Mouse (Mus musculus) hindbrain, embryonic 15.5 days (tissue): ENCODE measurements around the gene Dnajc21. TPM values are rescaled to one million over a fixed set of nuclear protein-coding genes. Genes with fewer than 3 reads are reported as not detected.

Source experiments
- ATAC-seq: fragments of 200-750 bp; cut with Nextera tagmentation; 2 replicates; pipeline ENCODE4 v1.8.0; 2017; ENCODE audit warnings: low read depth, moderate number of reproducible peaks, moderate TSS enrichment; ENCODE audit not compliant: low FRiP score
- H3K27ac ChIP-seq: fragments of 300-500 bp; sonication (generic); replicated peaks from 2 replicates; pipeline ENCODE4 v1.5.1; 2015; ENCODE audit warnings: mild to moderate bottlenecking, inconsistent platforms
- H3K27me3 ChIP-seq: fragments of 300-500 bp; sonication (generic); 2 replicates; pipeline ENCODE4 v1.6.1; 2015; ENCODE audit warnings: control low read depth, inconsistent platforms
- H3K36me3 ChIP-seq: fragments of 300-500 bp; sonication (generic); 2 replicates; pipeline ENCODE4 v1.6.1; 2015; ENCODE audit warnings: control low read depth, inconsistent platforms
- H3K4me1 ChIP-seq: fragments of 300-500 bp; sonication (generic); replicated peaks from 2 replicates; pipeline ENCODE4 v1.6.1; 2015; ENCODE audit warnings: control low read depth, inconsistent platforms
- H3K4me2 ChIP-seq: fragments of 300-500 bp; sonication (generic); 2 replicates; pipeline ENCODE4 v1.6.1; 2015; ENCODE audit warnings: moderate library complexity, mild to moderate bottlenecking, inconsistent platforms
- H3K4me3 ChIP-seq: fragments of 300-500 bp; sonication (generic); 2 replicates; pipeline ENCODE4 v1.5.1; 2015; ENCODE audit warnings: mild to moderate bottlenecking, inconsistent platforms
- H3K9ac ChIP-seq: fragments of 300-500 bp; sonication (generic); 2 replicates; pipeline ENCODE4 v1.6.1; 2015; ENCODE audit warnings: inconsistent platforms
- H3K9me3 ChIP-seq: fragments of 300-500 bp; sonication (generic); 2 replicates; pipeline ENCODE4 v1.6.1; 2016; ENCODE audit warnings: control low read depth, inconsistent platforms
- WGBS: fragments of 180-500 bp; shearing (Covaris S2); methylation state at CpG from one replicate; pipeline ENCODE4 v1.1.7; 2015; 5-methylcytosine and 5-hydroxymethylcytosine counted together
- polyA plus RNA-seq: library from polyadenylated mRNA; unstranded; fragments of >200 nt; fragmentation: Nextera tagmentation; extraction: Ambion mirVana; gene quantifications from 2 replicates; pipeline ENCODE4 v1.2.1, GENCODE M21; 2015

The Dnajc21 gene
- polyA plus RNA-seq, 1 experiment from 2014 or later = 13.6 TPM

DNA sequence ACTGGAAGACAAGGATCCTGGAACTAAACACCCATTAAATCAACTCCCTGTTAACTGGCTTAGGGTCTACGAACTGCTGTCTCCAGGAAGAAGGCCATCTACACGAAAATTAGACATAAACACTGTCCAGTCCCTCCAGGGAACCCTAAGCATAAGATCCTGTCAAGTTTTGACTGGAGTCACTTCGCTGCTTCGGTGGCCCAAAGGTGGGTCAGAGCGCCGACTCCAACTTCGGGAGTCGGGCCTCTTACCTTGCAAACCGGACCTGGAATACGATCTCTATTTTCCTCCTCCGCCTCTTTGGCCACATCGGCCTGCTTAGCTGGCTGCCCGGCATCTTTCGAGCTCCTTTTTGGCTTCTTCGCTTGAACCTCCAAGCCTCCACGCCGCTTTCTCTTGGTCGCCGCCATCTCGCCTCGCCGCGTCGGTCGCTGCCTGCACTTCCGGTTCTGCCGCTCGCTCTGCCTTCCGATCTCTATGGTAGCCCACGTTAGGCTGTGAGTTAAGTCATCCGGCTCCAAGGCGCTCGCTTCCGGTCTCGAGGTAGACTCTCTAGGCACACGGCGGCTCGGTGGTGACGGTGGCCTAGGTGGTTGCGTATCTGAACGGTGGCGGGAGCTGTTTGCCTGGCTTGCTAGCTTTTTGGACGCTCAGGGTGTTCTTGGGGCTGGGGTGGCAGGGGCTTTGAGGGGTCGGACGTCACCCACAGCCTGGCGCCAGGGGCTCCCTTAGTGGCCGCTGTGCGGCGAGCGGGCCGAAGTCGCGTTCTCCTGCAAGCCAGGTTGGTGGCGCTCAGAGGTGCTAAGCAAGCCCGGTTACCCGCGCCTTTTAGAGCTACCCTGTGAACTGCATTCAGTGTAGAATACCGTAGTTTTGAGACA, 15.4 kb upstream of the Dnajc21 start, which contains the start of the genes Brix1 and Rad1:
Gene Brix1 (minus strand): TSS at position 464 of the 881 bp plus-strand sequence.
Gene Rad1 (plus strand): TSS at position 535 of the 881 bp plus-strand sequence.
- Histone ChIP-seq H3K27ac (peak within 1 kb of the TSS; percentile 82), H3K4me1 (peaks cover 27% of the 10 kb centered on the region), H3K36me3 (peaks cover 17% of the 10 kb centered on the region), H3K27me3 (no peaks in the 10 kb centered on the region), H3K9ac (peak within 1 kb of the TSS; percentile 71), H3K4me3 (peak within 1 kb of the TSS; percentile 61), H3K4me2 (peak within 1 kb of the TSS; percentile 80), H3K9me3 (no peaks in the 10 kb centered on the region)
- ATAC-seq = peak; percentile 100
- WGBS = under 1% methylated on average over 58 of the region's 58 CpGs

DNA sequence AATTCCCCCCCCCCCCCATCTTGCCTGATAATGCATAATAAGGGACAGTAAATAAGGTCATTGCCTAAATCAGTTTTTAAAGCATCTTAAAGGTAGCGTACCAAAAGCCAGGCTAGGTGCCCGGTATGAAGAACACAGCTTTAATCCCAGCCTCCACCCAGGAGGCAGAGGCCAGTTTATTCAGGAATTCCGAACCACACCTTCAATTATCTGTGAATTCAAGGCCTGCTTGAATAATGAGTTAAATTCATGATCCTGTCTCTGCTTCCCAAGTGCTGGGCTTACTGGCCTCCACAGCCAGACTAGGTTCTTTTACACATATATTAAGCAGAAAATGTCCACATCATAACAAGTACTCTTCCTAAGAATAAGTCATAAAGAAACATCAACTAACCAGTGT, 625 bp upstream of the Dnajc21 start:
- H3K4me3 ChIP-seq = peak overlapping the region; percentile 94
- H3K4me2 ChIP-seq = peak overlapping the region; percentile 73
- peak overlapping the region; percentile 63; the same call in 1 of the 2 replicates for H3K27ac ChIP-seq
- ATAC-seq = no peak; the same call in 1 of the 2 replicates
- H3K9me3 ChIP-seq = no peaks in the 10 kb centered on the region
- H3K4me1 ChIP-seq = peaks cover 16% of the 10 kb centered on the region
- H3K9ac ChIP-seq = peak overlapping the region; percentile 81
- 17% methylated on average over 3 of the region's 3 CpGs for whole genome bisulfite sequencing
- H3K36me3 ChIP-seq = peaks cover 10% of the 10 kb centered on the region
- no peaks in the 10 kb centered on the region for H3K27me3 ChIP-seq

- Histone ChIP-seq H3K9me3 (no peaks in the 10 kb centered on the region), H3K36me3 (no peaks in the 10 kb centered on the region), H3K4me2 (peak overlapping the region; percentile 73), H3K9ac (peak overlapping the region; percentile 81), H3K4me3 (peak overlapping the region; percentile 94), H3K27ac (peak overlapping the region; percentile 89), H3K4me1 (peaks cover 16% of the 10 kb centered on the region), H3K27me3 (no peaks in the 10 kb centered on the region)
- WGBS = under 1% methylated on average over 40 of the region's 40 CpGs
- no peak for ATAC-seq
These were observed 620 bp downstream of the Dnajc21 start for GRCm38 (mm10) chr15:10469641-10470150.

GRCm38 (mm10) chr15:10468761-10469160, 1.6 kb downstream of the Dnajc21 start:
- no peak overlapping the region for H3K9ac ChIP-seq
- no peaks in the 10 kb centered on the region for H3K36me3 ChIP-seq
- peak overlapping the region; percentile 94; the same call in 1 of the 2 replicates for H3K4me3 ChIP-seq
- no peaks in the 10 kb centered on the region for H3K27me3 ChIP-seq
- H3K27ac ChIP-seq = no peak overlapping the region
- H3K4me1 ChIP-seq = peaks cover 16% of the 10 kb centered on the region
- ATAC-seq = no peak
- H3K9me3 ChIP-seq = no peaks in the 10 kb centered on the region
- WGBS = 89% methylated on average over 3 of the region's 3 CpGs
- H3K4me2 ChIP-seq = peak overlapping the region; percentile 73

GRCm38 (mm10) chr15:10464678-10465077, 5.6 kb downstream of the Dnajc21 start:
- Histone ChIP-seq H3K4me3 (no peak overlapping the region), H3K4me1 (peaks cover 12% of the 10 kb centered on the region), H3K27me3 (no peaks in the 10 kb centered on the region), H3K27ac (no peak overlapping the region), H3K9me3 (no peaks in the 10 kb centered on the region), H3K4me2 (no peak overlapping the region), H3K36me3 (peaks cover 26% of the 10 kb centered on the region), H3K9ac (no peak overlapping the region)
- 97% methylated on average over 3 of the region's 3 CpGs for WGBS
- no peak for ATAC-seq

- ATAC-seq = no peak
- H3K4me2 ChIP-seq = no peak overlapping the region
- WGBS = 91% methylated on average over 5 of the region's 5 CpGs
- no peak overlapping the region for H3K9ac ChIP-seq
- H3K4me3 ChIP-seq = no peak overlapping the region
- H3K9me3 ChIP-seq = no peaks in the 10 kb centered on the region
- peaks cover 30% of the 10 kb centered on the region for H3K36me3 ChIP-seq
- H3K27ac ChIP-seq = no peak overlapping the region
- no peaks in the 10 kb centered on the region for H3K27me3 ChIP-seq
- peaks cover 1% of the 10 kb centered on the region for H3K4me1 ChIP-seq
These were observed 6.8 kb downstream of the Dnajc21 start for GRCm38 (mm10) chr15:10463555-10463954.

- no peaks in the 10 kb centered on the region for H3K9me3 ChIP-seq
- peaks cover 50% of the 10 kb centered on the region for H3K36me3 ChIP-seq
- ATAC-seq = no peak
- no peak overlapping the region for H3K27ac ChIP-seq
- no peak overlapping the region for H3K4me2 ChIP-seq
- no peaks in the 10 kb centered on the region for H3K4me1 ChIP-seq
- H3K9ac ChIP-seq = no peak overlapping the region
- H3K27me3 ChIP-seq = no peaks in the 10 kb centered on the region
- H3K4me3 ChIP-seq = no peak overlapping the region
- WGBS = 93% methylated on average over 12 of the region's 12 CpGs
These were observed 9.3 kb downstream of the Dnajc21 start for GRCm38 (mm10) chr15:10460986-10461385.

- peaks cover 29% of the 10 kb centered on the region for H3K36me3 ChIP-seq
- no peak for ATAC-seq
- 94% methylated on average over 3 of the region's 3 CpGs for WGBS
- H3K27me3 ChIP-seq = no peaks in the 10 kb centered on the region
- H3K9me3 ChIP-seq = no peaks in the 10 kb centered on the region
- no peaks in the 10 kb centered on the region for H3K4me1 ChIP-seq
- H3K4me3 ChIP-seq = no peak overlapping the region
- H3K4me2 ChIP-seq = no peak overlapping the region
- H3K27ac ChIP-seq = no peak overlapping the region
- no peak overlapping the region for H3K9ac ChIP-seq
These were observed 23.2 kb downstream of the Dnajc21 start for GRCm38 (mm10) chr15:10447102-10447501.

DNA sequence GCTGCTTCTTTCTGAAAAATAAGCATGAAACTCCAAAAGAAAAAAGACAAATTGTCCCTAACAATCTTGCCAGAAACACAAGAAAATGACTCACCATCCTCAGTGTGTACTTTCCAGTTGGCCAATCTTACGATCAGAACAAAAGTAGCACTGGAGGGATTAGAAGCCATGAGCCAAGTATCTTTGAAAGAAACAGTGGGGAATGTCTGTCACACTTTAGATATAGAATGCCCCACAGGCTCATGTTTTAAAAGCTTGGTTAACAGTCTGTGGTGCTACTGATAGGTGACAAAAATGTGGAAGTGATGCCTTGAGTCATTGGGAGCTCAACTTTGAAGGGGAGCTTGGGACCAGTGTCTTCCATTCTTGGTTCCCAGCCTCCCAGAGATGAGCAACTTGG, 28.0 kb downstream of the Dnajc21 start:
- Histone ChIP-seq H3K4me2 (no peak overlapping the region), H3K27ac (no peak overlapping the region), H3K9ac (no peak overlapping the region), H3K9me3 (no peaks in the 10 kb centered on the region), H3K36me3 (peaks cover 19% of the 10 kb centered on the region), H3K27me3 (no peaks in the 10 kb centered on the region), H3K4me3 (no peak overlapping the region), H3K4me1 (no peaks in the 10 kb centered on the region)
- no peak for ATAC-seq
- WGBS = 77% methylated on average over 1 of the region's 1 CpGs

DNA sequence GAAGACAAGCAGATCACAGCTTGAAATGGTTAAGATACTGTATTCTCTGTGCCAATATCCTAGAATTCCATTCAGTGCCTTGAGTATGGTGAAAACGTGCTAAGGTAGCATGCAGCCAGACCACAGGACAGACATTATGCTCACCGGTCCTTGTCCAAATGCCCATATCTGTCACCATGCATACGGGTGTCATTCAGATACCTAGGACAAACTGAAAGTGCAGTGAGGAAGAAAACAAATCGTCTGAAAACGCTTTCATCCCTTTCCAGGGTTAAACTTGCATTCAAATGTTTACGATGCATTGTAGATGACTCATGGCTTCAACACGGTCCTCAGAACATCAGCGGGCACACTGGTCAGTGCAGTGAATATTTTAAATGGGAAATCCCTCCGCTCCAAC, 28.8 kb downstream of the Dnajc21 start:
- H3K9ac ChIP-seq = no peak overlapping the region
- H3K9me3 ChIP-seq = 0 out of 2 replicates have a peak, but pooled peaks cover 1% of the 10 kb centered on the region
- no peak overlapping the region for H3K4me3 ChIP-seq
- H3K27me3 ChIP-seq = no peaks in the 10 kb centered on the region
- H3K27ac ChIP-seq = no peak overlapping the region
- no peak for ATAC-seq
- no peak overlapping the region for H3K4me2 ChIP-seq
- H3K36me3 ChIP-seq = peaks cover 15% of the 10 kb centered on the region
- no peaks in the 10 kb centered on the region for H3K4me1 ChIP-seq
- WGBS = 92% methylated on average over 9 of the region's 9 CpGs

GRCm38 (mm10) chr15:10439963-10440362, 30.4 kb downstream of the Dnajc21 start:
- Histone ChIP-seq H3K4me2 (no peak overlapping the region), H3K4me1 (no peaks in the 10 kb centered on the region), H3K36me3 (0 out of 2 replicates have a peak, but pooled peaks cover 13% of the 10 kb centered on the region), H3K9me3 (0 out of 2 replicates have a peak, but pooled peaks cover 3% of the 10 kb centered on the region), H3K9ac (no peak overlapping the region), H3K4me3 (no peak overlapping the region), H3K27me3 (no peaks in the 10 kb centered on the region), H3K27ac (no peak overlapping the region)
- WGBS = 81% methylated on average over 6 of the region's 6 CpGs
- ATAC-seq = no peak

DNA sequence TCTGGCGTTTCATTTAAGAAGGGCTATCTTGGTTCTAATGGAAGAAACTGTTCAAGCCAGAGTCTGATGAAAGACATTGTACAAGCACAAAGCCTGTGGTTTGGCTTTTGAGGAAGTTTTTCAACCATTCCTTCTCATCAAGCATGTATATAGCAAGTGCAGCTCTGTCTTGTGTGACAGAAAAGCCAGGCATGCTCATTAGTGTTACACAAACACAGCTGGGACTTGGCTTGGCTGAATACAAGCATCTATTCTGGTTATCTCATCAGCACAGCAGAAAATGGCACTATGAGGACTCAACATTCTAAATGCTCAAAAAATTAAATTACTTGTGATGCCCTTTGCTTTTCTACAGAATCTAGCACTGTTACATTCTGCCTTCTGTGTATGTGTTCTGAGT, 33.4 kb downstream of the Dnajc21 start:
- H3K4me3 ChIP-seq = no peak overlapping the region
- no peaks in the 10 kb centered on the region for H3K27me3 ChIP-seq
- 0 out of 2 replicates have a peak, but pooled peaks cover 13% of the 10 kb centered on the region for H3K36me3 ChIP-seq
- no peak overlapping the region for H3K27ac ChIP-seq
- 78% methylated on average over 1 of the region's 1 CpGs for WGBS
- H3K4me1 ChIP-seq = no peaks in the 10 kb centered on the region
- no peak for ATAC-seq
- no peak overlapping the region for H3K9ac ChIP-seq
- no peak overlapping the region for H3K4me2 ChIP-seq
- H3K9me3 ChIP-seq = 0 out of 2 replicates have a peak, but pooled peaks cover 3% of the 10 kb centered on the region
